Mouse (Mus musculus) 3134 (cell line): ENCODE measurements around the gene Spint3.
"Not testable (repeated sequence)": the region's sequence is repeated elsewhere in the genome, so short reads cannot be mapped to it uniquely, and the experiment has no call there.

Source experiments
- DNase-seq: peaks from one replicate; pipeline ENCODE4 v3.0.0-alpha.2; 2011; ENCODE audit warnings: low spot score; ENCODE audit not compliant: insufficient read length; ENCODE audit errors: extremely low read depth

Spint3 gene

DNA sequence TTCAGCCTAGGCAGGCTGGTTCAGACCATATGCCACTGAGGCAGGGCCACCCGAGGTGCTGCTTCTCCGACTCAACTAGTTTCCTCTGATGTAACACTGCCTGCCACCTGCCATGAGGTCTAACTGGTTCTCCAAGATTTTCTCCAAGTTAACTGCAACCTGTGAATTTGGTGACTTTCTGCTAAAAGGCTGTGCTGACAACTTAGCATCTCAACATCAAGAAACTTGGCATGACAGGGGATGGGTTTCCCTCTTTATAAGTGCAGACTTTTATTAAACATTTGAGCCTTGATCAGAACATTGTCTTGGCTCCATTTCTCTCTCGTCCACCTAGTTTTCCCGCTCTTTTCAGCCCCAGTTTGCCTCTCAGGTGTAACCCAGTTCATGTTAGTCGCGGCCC, at the start of gene Spint3:
Gene Spint3 (minus strand): TSS at position 101 of the 400 bp plus-strand sequence.
- not testable (repeated sequence) for DNase-seq

DNA sequence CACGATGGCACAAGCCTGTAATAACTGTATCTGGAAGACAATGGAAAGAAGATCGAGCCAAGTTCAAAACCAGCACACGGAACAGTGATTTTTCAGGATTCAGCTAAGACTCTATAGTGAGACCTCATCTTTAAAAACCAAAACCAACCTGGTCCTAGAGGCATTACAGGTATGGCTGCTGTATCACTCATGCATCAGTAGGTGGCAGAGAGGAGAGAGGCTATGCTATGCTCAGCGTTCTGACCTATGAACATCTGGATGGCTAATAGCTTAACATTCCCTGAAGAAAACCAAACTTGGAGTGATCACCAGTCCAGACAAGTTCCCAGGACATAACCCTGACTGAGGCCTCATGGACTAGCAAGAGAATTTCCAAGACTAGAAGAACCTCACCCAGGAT, 48.5 kb upstream of the Spint3 start:
- no peak for DNase-seq

DNA sequence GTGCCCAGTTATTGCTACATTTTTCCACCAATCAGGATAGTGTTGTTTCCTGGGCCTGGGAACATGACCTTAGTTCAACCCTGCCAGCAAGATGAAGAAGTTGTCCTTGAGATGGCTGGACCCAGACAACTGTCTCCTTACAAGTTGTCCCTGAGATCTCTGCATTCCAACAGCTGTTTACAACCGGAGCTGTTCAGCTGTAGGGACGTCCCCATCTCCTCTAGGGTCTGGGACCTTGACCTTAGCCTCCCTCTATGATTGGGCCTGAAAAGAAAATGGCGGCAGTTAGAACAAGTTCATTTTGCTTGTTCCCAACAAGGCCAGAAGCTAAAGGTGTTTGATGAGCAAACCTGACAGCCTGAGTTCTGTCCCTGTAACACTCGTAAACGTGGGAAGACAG, 45.8 kb upstream of the Spint3 start:
- DNase-seq, result no peak

DNA sequence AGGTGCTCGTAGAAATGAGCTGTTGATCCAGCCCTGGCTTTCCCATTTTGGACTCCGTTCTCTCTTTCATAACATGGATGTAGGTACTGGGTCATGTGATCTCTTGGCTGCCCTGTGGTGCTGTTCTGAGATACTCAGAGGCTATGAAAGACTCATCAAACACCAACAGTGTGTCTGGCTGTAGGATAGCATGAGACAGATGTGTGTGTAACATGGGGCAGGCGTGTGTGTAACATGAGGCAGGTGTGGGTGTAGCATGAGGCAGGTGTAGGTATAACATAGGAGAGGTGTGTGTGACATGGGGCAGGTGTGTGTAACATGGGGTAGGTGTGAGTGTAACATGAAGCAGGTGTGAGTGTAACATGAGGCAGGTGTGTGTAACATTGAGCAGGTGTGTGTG, 42.1 kb upstream of the Spint3 start:
- DNase-seq, result no peak

DNA sequence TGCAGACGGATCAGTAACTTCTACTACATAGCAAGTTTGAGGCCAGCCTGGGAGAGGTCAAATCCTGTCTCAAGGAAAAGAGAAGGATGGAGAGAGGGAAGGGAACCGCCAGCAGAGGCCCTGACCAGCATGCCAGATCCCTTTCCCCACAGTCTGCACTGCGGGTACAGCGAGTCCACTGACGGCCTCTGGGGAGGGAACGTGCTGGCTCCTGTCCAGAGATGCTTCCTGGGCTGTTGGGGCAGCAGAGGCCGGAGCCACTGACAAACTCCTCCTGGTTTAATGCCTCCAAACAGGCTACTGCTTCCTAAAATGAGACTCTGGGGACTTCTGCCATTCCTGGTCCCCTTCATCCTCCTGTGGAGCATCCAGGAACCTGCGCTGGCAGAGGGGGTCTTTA, 40.2 kb upstream of the Spint3 start, which contains the start of the genes Wfdc6b and Wfdc8:
Gene Wfdc6b (plus strand): TSS at position 52 of the 400 bp plus-strand sequence.
Gene Wfdc8 (minus strand): TSS at position 156 of the 400 bp plus-strand sequence.
- DNase-seq, result not testable (repeated sequence)

DNA sequence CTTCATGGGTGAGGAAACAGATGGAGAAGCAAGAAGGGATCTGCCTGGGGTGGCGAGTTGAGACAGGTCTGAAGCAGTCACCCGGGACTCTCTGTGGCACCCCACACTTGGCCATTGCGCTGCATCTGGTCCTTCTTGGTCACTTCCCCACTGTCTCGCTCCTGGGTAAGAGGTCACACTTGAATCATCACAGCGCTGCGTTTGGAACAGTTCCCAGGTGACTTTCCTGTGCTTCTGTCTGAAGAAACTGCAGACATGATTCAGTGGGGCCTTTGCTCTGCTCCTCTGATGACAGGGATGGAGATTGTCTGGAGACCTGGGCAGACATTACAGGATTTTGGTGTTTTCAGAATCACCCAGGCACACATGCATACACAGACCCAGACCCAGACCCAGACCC, 35.5 kb upstream of the Spint3 start:
- DNase-seq, result no peak

DNA sequence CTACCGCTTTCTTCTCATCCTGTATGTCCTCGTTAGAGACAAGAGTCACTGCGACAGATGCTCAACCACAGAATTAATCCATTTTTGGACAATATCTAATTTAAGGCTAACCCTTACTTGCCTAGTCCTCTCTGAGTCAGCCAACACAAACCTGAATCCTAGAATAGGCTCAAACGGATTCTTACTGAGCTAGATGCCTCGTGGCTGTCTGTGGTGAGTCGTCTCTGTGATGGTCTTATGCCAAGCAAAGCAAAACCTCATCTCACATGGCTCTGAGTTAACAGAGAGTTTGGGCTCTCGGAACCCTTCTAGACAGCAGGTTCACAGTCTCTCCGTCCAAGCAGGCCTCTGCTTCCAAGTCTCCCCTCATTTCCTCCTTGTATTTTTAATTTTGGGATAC, 31.2 kb upstream of the Spint3 start:
- DNase-seq, result peak; percentile 27

DNA sequence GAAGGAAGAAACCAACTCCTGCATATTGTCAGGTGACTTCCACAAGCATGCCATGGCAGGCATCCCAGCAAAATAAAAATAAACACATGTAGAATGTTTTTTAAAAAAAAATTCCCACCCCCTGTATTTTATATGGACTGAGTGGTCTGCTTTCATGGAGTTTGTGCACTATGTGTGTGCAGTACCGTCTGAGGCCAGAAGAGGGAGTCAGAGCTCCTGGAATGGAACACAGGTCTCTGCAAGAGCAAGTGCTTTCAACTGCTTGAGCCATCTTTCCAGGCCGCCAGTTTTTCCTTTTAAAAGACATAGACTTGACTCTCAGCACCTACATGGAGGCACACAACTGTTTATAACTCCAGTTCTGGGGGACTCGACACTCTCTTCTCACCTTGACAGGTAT, 30.2 kb upstream of the Spint3 start:
- no peak for DNase-seq

DNA sequence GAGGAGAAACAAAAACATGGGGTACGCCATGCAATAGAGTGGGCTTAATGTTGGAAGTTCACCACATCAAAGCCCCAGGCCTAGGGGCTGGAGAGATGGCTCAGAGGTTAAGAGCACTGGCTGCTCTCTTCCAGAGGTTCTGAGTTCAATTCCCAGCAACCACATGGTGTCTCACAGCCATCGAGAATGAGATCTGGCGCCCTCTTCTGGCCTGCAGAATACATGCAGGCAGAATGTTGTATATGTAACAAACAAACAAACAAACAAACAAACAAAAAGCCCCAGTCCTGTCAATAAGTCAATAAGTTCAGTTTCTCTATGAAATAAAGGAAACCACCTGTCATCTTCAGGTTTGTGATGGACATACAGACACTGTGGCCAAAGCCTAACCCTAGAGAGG, 26.9 kb upstream of the Spint3 start:
- no peak for DNase-seq

DNA sequence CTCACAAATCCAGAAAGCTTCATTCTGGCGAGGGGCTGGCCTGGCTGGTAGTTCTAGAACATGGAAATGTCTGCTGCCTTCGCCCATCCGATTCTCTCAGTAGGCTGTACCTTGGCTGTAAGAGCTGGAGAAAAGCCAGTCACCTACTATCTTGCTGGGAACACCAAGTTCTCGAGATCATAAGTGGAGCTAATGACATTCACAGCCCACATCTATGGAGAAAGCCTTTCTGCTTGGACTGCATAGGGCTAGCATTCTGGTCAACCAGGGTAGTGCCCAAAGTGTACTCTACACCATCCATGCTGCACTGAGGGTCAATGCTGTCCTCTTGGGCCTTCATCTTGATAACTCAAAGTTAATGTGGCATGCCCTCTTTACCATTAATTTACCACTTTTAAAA, 20.2 kb upstream of the Spint3 start, which contains the start of gene Eppin:
Gene Eppin (minus strand): TSS at position 101 of the 400 bp plus-strand sequence.
- no peak for DNase-seq

DNA sequence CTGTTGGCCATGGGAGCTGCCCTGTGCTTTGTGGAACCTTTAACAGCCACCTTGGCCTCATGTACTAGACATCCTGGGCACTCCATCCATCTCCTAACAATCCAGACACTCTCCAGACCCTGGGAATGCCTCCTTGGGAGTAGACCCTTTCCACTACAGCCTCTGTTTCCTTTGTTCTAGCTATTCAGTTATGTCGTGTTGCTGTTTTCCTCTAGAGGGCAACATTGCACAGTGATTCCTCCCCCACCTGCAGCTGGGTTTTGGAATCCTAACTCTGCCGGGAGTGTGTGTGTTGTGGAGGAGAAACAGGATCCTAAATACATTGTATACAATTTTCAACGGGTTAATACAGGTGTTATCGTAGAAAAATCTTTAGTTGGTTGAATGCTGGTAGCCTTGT, 18.8 kb upstream of the Spint3 start:
- no peak for DNase-seq

DNA sequence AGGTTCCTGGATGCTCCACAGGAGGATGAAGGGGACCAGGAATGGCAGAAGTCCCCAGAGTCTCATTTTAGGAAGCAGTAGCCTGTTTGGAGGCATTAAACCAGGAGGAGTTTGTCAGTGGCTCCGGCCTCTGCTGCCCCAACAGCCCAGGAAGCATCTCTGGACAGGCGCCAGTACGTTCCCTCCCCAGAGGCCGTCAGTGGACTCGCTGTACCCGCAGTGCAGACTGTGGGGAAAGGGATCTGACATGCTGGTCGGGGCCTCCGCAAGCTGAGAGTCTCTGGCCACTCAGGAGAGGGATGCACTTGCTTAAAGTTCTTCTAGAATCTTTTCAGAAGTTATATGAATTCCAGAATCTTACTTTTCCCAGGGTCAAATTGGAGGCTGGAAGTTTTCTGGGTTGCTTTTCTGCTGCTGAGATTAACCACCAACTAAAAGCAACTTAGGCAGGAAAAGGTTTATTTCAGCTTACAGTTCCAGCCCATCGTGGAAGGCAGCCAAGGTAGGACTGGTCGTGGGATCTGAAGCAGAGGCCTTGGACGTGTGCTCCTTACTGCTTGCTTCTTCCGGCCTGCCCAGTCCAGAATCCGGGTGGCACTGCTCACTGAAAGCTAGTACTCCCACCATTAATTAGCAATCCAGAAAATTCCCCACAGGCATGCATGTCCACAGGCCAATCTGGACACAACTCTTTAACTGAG, 11.9 kb upstream of the Spint3 start, which contains the start of gene Wfdc6a:
Gene Wfdc6a (minus strand): TSS at position 423 of the 701 bp plus-strand sequence.
- peak; percentile 30 for DNase-seq

DNA sequence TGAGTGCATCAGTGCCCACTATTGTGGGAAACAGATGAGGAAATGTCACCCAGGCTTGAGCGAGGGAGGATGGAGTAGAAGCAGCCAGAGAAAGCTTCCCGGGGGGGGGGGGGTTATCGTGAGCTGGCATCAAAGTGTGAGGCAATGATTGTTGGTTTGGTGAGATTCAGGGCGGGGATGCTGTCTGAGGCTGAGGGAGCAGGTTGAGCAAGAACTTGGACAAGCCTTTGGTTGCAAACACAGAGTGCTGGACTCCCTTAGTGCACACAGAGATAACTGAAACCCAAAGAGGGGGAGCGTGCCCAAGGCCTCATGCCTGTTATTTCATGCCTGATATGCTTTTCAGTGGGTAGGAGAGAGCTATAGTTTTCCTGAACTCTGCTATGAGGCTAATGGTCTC, 5.8 kb downstream of the Spint3 start:
- no peak for DNase-seq

DNA sequence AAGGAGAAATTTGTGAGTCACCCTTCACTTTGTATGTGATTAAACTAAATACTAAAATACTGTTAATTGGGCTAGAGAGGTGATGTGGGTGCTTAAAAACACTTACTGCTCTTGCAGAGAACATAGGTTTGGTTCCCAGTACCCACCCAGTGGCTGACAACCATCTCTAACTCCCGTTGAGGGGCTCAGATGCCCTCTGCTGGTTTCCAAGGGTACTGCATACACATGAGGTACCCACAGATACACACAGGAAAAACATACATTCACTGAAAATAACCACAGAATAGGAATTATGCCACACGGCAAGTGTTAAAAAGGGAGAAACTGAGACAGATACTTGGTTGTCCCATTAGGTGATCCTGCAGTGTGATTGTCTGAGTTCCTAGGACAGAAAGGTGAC, 6.3 kb downstream of the Spint3 start:
- no peak for DNase-seq

DNA sequence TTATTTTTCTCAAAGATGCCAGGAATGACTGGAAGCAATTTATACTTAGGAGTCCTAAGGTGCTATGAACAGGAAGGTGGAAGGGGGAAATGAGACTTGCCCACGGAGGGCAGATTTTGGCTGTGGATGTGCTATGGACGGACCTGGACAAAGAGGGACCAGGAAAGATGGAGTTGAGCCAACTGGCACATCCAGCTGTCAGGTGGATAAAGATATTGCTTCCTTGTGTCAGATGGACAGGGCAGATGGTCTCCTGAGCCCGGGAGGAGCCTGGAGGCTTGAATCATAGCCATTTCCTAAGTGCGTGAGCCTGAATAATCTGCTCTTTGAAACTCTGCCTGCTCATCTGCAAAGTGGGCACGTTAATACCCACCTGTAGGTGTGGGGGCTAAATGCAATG, 8.9 kb downstream of the Spint3 start:
- DNase-seq, result no peak

DNA sequence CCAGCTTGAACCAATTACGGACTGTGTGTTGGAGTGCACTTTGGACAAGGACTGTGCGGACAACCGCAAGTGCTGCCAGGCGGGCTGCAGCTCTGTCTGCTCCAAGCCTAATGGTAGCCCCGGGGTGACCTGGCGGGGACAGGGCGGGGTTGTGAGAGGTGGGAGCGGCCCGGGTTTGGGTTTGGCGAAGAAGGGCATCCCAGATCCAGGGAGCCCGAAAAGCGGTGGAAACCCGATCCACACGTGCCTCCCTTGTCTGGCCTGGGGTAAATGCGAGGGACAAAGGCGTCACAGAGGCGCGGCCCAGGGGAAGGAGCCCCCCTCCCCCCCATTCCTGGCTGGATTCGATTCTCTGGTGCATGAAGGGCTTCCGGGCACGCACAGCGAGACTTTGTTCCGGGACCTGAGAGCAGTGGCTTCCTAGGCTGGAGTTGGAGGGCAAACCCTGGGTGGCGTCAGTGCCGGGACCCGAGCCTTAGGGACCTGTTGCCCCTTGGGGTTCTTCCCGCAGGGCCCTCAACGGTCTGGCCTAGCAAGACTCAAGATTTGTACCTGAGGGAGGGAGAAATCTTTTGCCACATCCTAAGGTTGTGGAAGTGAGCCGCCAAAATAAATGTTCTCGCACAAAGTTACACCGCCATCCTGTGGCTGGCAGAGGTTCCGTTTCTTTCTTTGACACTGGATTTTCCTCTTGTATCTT, 9.8 kb downstream of the Spint3 start:
- DNase-seq, result peak; percentile 19

DNA sequence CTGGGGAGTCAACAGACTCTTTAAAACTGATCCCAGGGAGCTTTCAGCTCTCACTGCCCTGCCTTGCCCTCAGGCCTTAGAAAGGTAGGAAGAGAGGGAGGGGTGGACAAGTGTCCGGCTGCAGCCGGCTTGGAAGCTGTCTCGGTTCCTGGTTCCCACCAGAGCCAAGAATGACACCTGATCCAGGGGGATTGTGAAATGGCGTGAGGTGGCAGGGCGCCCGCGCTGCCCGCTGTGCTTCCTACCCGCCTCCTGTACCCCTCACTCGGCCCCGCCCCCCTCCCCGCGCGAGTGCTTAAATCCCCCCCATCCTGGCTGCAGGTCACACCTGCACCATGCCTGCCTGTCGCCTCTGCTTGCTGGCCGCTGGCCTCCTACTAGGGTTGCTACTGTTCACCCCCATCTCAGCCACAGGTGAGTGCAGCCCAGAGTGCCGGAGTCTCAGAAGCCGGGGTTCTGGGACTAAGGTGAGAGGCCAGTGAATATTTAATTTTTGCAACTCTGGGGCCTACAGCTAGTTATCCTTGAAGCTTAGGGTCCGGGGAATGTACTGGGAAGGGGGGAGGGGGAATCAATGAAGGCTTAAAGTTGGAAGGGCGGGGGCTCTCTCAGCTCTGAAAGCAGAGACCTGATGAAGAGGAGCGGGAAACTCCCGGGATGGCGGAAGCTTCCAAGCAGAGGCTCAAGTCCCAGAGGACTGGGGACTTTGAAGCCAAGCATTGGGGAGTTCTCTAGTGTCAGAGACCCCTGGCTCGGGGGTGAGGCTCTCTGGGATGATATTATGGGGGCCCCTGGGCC, 10.7 kb downstream of the Spint3 start, which contains the start of gene Wfdc2:
Gene Wfdc2 (plus strand): TSS at position 23 of the 798 bp plus-strand sequence.
- DNase-seq, result no peak

DNA sequence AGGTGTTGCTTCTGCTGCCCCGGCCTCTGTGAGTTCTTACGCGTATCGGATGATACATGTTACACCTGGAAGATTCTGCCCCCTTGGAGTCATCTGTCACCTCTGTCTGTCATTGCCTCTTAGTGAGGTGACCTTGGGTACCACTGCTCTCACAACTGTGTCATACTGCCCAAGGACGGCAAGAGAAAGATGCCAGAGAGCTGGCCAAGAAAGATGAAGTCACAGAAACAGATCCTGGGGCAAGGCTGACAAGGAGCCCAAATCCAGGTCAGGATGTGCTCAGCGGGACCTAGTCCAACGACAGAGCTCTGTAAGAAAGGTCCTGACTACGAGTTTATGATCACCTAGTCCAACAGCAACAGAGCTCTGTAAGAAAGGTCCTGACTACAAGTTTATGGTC, 13.2 kb downstream of the Spint3 start:
- no peak for DNase-seq

DNA sequence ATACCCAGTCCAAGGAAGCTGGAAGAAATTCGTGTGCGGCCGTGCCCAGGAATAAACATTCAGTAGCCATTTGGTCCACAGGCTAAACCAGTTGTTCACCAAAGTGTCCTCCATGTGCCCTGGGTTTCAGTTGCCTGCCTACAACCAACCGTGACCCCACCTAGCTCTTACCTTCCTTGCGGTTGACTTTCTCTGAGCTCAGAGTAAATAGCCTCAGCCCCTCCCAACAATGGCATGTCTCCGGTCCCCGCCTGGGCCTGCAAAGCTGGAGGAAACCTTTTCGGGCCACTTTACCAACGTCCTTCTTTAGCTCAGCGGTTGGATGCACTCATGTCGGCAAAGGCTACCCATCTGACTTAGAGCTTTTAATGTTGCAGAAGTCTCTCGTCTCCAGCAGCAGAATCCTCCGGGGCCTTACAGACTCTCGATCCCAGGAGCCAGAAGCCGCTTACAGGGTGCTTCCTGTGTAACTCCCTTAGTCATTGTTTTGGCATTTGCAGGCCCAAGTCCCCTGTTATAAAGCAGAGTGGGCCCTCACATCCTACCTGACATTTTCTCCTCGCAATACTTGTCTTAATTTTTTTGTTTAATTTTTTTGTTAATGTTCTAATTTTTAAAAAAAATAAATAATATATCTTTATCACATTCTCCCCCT, 14.1 kb downstream of the Spint3 start:
- DNase-seq, result peak; percentile 39

DNA sequence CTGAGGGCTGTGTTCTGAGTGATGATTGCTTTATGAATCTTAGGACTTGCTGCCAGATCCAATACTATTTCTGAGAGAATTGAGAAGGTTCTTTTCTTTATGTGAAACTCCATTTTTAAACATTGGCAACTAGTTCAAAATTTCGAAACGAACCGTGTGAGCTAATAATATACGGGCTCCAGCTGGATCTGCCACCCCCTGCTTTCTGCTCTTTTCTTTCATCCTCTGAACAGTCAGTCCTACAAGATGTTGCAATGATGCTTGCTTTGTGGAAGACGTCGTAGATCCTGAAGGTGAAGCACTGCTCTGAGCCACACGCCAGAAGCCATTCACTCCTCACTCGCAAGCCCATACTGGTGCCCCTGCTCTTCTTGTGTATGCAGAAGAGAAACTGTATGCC, 14.8 kb downstream of the Spint3 start:
- DNase-seq, result no peak

DNA sequence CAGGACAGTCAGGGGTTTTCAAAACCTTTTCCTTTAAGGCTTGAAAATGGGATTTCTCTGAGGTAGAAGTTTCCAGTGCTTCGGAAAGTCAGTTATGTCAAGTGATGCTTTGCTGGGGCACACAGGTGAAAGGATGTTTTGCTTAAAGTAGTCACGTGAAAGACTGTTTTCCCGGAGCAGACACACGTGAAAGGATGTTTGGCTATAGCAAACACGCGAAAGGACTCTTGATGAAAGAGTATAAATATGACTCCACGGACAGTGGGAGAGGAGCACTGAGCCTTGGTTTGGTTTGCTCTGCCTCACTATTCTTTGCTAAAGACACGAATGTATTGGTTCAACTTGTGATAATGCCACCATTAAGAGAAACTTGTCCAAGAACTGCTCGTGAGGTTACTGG, 21.8 kb downstream of the Spint3 start:
- no peak for DNase-seq
